Mouse (Mus musculus): ENCODE measurements at regions not wholly inside any gene's neighbourhood (a gene's known extent, or its start where the extent isn't known, plus 50 kb on each side); places are given as distances from the start of the nearest gene placed in this dataset.

GRCm38 (mm10) chr10:9096207-9096606 lies 210.3 kb upstream of the Sash1 start:
- Histone ChIP-seq H3K9ac (ENCODE audit: insufficient read depth, low read depth) (no peak overlapping the region), H3K4me3 (replicated peaks in 1 of 3; ENCODE audit: low read depth in 2 of 3, low read length in 2 of 3, poor library complexity in 1 of 3) (no peak overlapping the region), H3K4me2 (ENCODE audit: insufficient read depth, low read depth, poor library complexity, severe bottlenecking) (no peak overlapping the region), H3K27ac (ENCODE audit: insufficient read depth, low read depth) (no peak overlapping the region), H3K27me3 (replicated peaks) (no peaks in the 10 kb centered on the region), H3K4me1 (ENCODE audit: control insufficient read depth in 1 of 2, insufficient read depth in 2 of 2) (no peaks in the 10 kb centered on the region), H3K9me3 (replicated peaks; ENCODE audit: low read length) (no peaks in the 10 kb centered on the region), H3K79me2 (replicated peaks; ENCODE audit: control insufficient read depth, extremely low read depth, insufficient read depth, poor library complexity, severe bottlenecking) (no peaks in the 10 kb centered on the region), H3K36me3 (replicated peaks in 1 of 2; ENCODE audit: control insufficient read depth in 1 of 2, insufficient read depth in 1 of 2, low read length in 1 of 2) (no peaks in the 10 kb centered on the region)
- TF ChIP-seq BHLHE40 (IDR thresholded peaks at IDR 0.05; ENCODE audit: low read depth, low read length): no peak
- TF ChIP-seq MAFK (IDR thresholded peaks at IDR 0.05; ENCODE audit: insufficient replicate concordance, low read length): peak; percentile 55; the same call in 1 of the 2 replicates
- in situ Hi-C loops (cut with MboI; ENCODE audit: low pct_ligation_motif_present, low pct_unique_long_range_greater_than_20kb, low sequenced_read_pairs): no loop called here
- no peak for DNase-seq (ENCODE audit: extremely low read depth)
- dilution Hi-C loops (cut with MboI; ENCODE audit: extremely low pct_ligation_motif_present, extremely low pct_unique_long_range_greater_than_20kb, low sequenced_read_pairs): no loop called here

- in situ Hi-C loops (cut with MboI; ENCODE audit: low pct_ligation_motif_present, low pct_unique_long_range_greater_than_20kb, low sequenced_read_pairs) (no loop called here), dilution Hi-C loops (cut with MboI; ENCODE audit: extremely low pct_ligation_motif_present, extremely low pct_unique_long_range_greater_than_20kb, low sequenced_read_pairs) (no loop called here)
- peak overlapping the region; percentile 66 for H3K4me2 ChIP-seq (ENCODE audit: insufficient read depth, low read depth, poor library complexity, severe bottlenecking)
- H3K27me3 ChIP-seq (replicated peaks): no peaks in the 10 kb centered on the region
- no peak for DNase-seq (ENCODE audit: extremely low read depth)
- no peaks in the 10 kb centered on the region for H3K79me2 ChIP-seq (replicated peaks; ENCODE audit: control insufficient read depth, extremely low read depth, insufficient read depth, poor library complexity, severe bottlenecking)
- TF ChIP-seq MYC (IDR thresholded peaks at IDR 0.05; ENCODE audit: low read depth, low read length) (no peak), E2F4 (IDR thresholded peaks at IDR 0.05; ENCODE audit: insufficient replicate concordance, low read depth, low read length) (no peak), PAX5 (IDR thresholded peaks at IDR 0.05; ENCODE audit: low read length) (no peak), NELFE (IDR thresholded peaks at IDR 0.05; ENCODE audit: low read depth, low read length) (no peak), MAX (IDR thresholded peaks at IDR 0.05; ENCODE audit: low read length) (no peak), MAZ (IDR thresholded peaks at IDR 0.05; ENCODE audit: low read depth, low read length) (no peak), ELF1 (IDR thresholded peaks at IDR 0.05; ENCODE audit: low read depth, low read length) (no peak), TCF12 (IDR thresholded peaks at IDR 0.05; ENCODE audit: low read depth, low read length) (no peak), ZMIZ1 (IDR thresholded peaks at IDR 0.05; ENCODE audit: low read depth, low read length) (no peak), CTCF (conservative IDR thresholded peaks at IDR 0.05 in 1 of 2, IDR thresholded peaks at IDR 0.05 in 1 of 2; ENCODE audit: low read depth in 2 of 2, low read length in 2 of 2) (no peak), USF2 (conservative IDR thresholded peaks at IDR 0.05; ENCODE audit: low read depth, low read length) (no peak), GABPA (IDR thresholded peaks at IDR 0.05; ENCODE audit: insufficient replicate concordance, low read depth, low read length) (no peak), ETS1 (conservative IDR thresholded peaks at IDR 0.05; ENCODE audit: low read depth, low read length) (no peak), NRF1 (IDR thresholded peaks at IDR 0.05; ENCODE audit: low read depth, low read length) (no peak), ZKSCAN1 (IDR thresholded peaks at IDR 0.05; ENCODE audit: borderline replicate concordance, low read depth, low read length) (no peak), BHLHE40 (IDR thresholded peaks at IDR 0.05; ENCODE audit: low read depth, low read length) (no peak)
- H3K36me3 ChIP-seq (replicated peaks in 1 of 2; ENCODE audit: control insufficient read depth in 1 of 2, insufficient read depth in 1 of 2, low read length in 1 of 2): no peaks in the 10 kb centered on the region
- no peak overlapping the region for H3K27ac ChIP-seq (ENCODE audit: insufficient read depth, low read depth)
- H3K4me3 ChIP-seq (replicated peaks in 1 of 3; ENCODE audit: low read depth in 2 of 3, low read length in 2 of 3, poor library complexity in 1 of 3): no peak overlapping the region
- H3K9ac ChIP-seq (ENCODE audit: insufficient read depth, low read depth): peak overlapping the region; percentile 44
- no peaks in the 10 kb centered on the region for H3K9me3 ChIP-seq (replicated peaks; ENCODE audit: low read length)
- H3K4me1 ChIP-seq (ENCODE audit: control insufficient read depth in 1 of 2, insufficient read depth in 2 of 2): no peaks in the 10 kb centered on the region
Measured at GRCm38 (mm10) chr10:9095163-9095562, 209.3 kb upstream of the Sash1 start.

All from CH12.LX (cell line).